Mouse (Mus musculus) kidney, embryonic 16.5 days (tissue): ENCODE results near the gene Tmem218. TPM values are rescaled to one million over a fixed set of nuclear protein-coding genes. Genes with fewer than 3 reads are reported as not detected.
A peak's percentile ranks its signal among the peaks of the same experiment; 100 is the strongest.

ENCODE experiments used
- ATAC-seq: fragments of 200-750 bp; cut with Nextera tagmentation; 2 replicates; pipeline ENCODE4 v1.8.0; 2017; ENCODE audit warnings: moderate TSS enrichment; ENCODE audit not compliant: low FRiP score, low TSS enrichment
- H3K27ac ChIP-seq: fragments of 300-500 bp; sonication (generic); 2 replicates; pipeline ENCODE4 v1.5.1; 2014; ENCODE audit warnings: low read length
- H3K27me3 ChIP-seq: fragments of 300-500 bp; sonication (generic); 2 replicates; pipeline ENCODE4 v1.6.1; 2014; ENCODE audit warnings: low read length, control low read depth, mixed read lengths; ENCODE audit not compliant: insufficient read depth
- H3K36me3 ChIP-seq: fragments of 300-500 bp; sonication (generic); 2 replicates; pipeline ENCODE4 v1.6.1; 2014; ENCODE audit warnings: low read length, control low read depth, mixed read lengths; ENCODE audit not compliant: insufficient read depth
- H3K4me1 ChIP-seq: fragments of 300-500 bp; sonication (generic); 2 replicates; pipeline ENCODE4 v1.6.1; 2014; ENCODE audit warnings: low read length, control low read depth, mixed read lengths; ENCODE audit not compliant: insufficient read depth
- H3K4me2 ChIP-seq: fragments of 300-500 bp; sonication (generic); replicated peaks from 2 replicates; pipeline ENCODE4 v1.6.1; 2014; ENCODE audit warnings: low read depth, low read length
- H3K4me3 ChIP-seq: fragments of 300-500 bp; sonication (generic); 2 replicates; pipeline ENCODE4 v1.5.1; 2014; ENCODE audit warnings: mild to moderate bottlenecking, low read length
- H3K9ac ChIP-seq: fragments of 300-500 bp; sonication (generic); replicated peaks from 2 replicates; pipeline ENCODE4 v1.6.1; 2014; ENCODE audit warnings: low read length
- H3K9me3 ChIP-seq: fragments of 300-500 bp; sonication (generic); 2 replicates; pipeline ENCODE4 v1.6.1; 2016; ENCODE audit warnings: low read length, control low read depth
- WGBS: fragments of 180-500 bp; shearing (Covaris S2); extraction: QIAGEN DNeasy Blood & Tissue Kit; methylation state at CpG from one replicate; pipeline ENCODE4 v1.1.7; 2014; 5-methylcytosine and 5-hydroxymethylcytosine counted together
- polyA plus RNA-seq: library from polyadenylated mRNA; unstranded; fragments of >200 nt; fragmentation: Nextera tagmentation; extraction: Ambion mirVana; gene quantifications from 2 replicates; pipeline ENCODE4 v1.2.1, GENCODE M21; 2015

Tmem218 gene
- polyA plus RNA-seq, 1 experiment from 2014 or later: 13.2 TPM

- no peak overlapping the region for H3K4me3 ChIP-seq
- H3K4me1 ChIP-seq: peaks cover 7% of the 10 kb centered on the region; the same call in 1 of the 2 replicates
- no peak overlapping the region for H3K27ac ChIP-seq
- H3K4me2 ChIP-seq: no peak overlapping the region
- no peaks in the 10 kb centered on the region for H3K36me3 ChIP-seq
- no peaks in the 10 kb centered on the region for H3K27me3 ChIP-seq
- no peak overlapping the region for H3K9ac ChIP-seq
- no peaks in the 10 kb centered on the region for H3K9me3 ChIP-seq
- no peak for ATAC-seq
- WGBS: 71% methylated on average over 2 of the region's 2 CpGs
Observed at GRCm38 (mm10) chr9:37183176-37183575, 24.8 kb upstream of the Tmem218 start.

- Histone ChIP-seq H3K27ac (no peak overlapping the region), H3K9ac (no peak overlapping the region), H3K4me3 (no peak overlapping the region), H3K4me1 (no peaks in the 10 kb centered on the region), H3K4me2 (no peak overlapping the region), H3K36me3 (no peaks in the 10 kb centered on the region), H3K9me3 (no peaks in the 10 kb centered on the region), H3K27me3 (no peaks in the 10 kb centered on the region)
- 90% methylated on average over 5 of the region's 5 CpGs for WGBS
- ATAC-seq: no peak
Observed at GRCm38 (mm10) chr9:37187407-37187806, 20.6 kb upstream of the Tmem218 start.

- no peak overlapping the region for H3K4me3 ChIP-seq
- H3K27ac ChIP-seq: no peak overlapping the region
- H3K9ac ChIP-seq: no peak overlapping the region
- no peak for ATAC-seq
- no peaks in the 10 kb centered on the region for H3K27me3 ChIP-seq
- no peaks in the 10 kb centered on the region for H3K4me1 ChIP-seq
- WGBS: 86% methylated on average over 3 of the region's 3 CpGs
- H3K9me3 ChIP-seq: no peaks in the 10 kb centered on the region
- H3K4me2 ChIP-seq: no peak overlapping the region
- no peaks in the 10 kb centered on the region for H3K36me3 ChIP-seq
Observed at GRCm38 (mm10) chr9:37188024-37188423, 20.0 kb upstream of the Tmem218 start.

- ATAC-seq: no peak
- no peak overlapping the region for H3K9ac ChIP-seq
- H3K4me3 ChIP-seq: no peak overlapping the region
- no peaks in the 10 kb centered on the region for H3K4me1 ChIP-seq
- no peaks in the 10 kb centered on the region for H3K27me3 ChIP-seq
- no peak overlapping the region for H3K27ac ChIP-seq
- H3K36me3 ChIP-seq: no peaks in the 10 kb centered on the region
- WGBS: 79% methylated on average over 4 of the region's 4 CpGs
- no peak overlapping the region for H3K4me2 ChIP-seq
- H3K9me3 ChIP-seq: no peaks in the 10 kb centered on the region
Observed at GRCm38 (mm10) chr9:37197067-37197466, 11.0 kb upstream of the Tmem218 start.

GRCm38 (mm10) chr9:37200414-37200813 is 7.6 kb upstream of the Tmem218 start:
- H3K4me1 ChIP-seq: 0 out of 2 replicates have a peak, but pooled peaks cover 12% of the 10 kb centered on the region
- H3K9ac ChIP-seq: no peak overlapping the region
- no peaks in the 10 kb centered on the region for H3K36me3 ChIP-seq
- no peak overlapping the region for H3K27ac ChIP-seq
- WGBS: 41% methylated on average over 5 of the region's 5 CpGs
- no peaks in the 10 kb centered on the region for H3K27me3 ChIP-seq
- ATAC-seq: no peak
- H3K4me3 ChIP-seq: no peak overlapping the region
- H3K9me3 ChIP-seq: no peaks in the 10 kb centered on the region
- H3K4me2 ChIP-seq: no peak overlapping the region

- H3K4me3 ChIP-seq: no peak overlapping the region
- H3K9ac ChIP-seq: no peak overlapping the region
- ATAC-seq: no peak
- 49% methylated on average over 5 of the region's 5 CpGs for WGBS
- no peaks in the 10 kb centered on the region for H3K9me3 ChIP-seq
- peak overlapping the region; percentile 28; the same call in 1 of the 2 replicates for H3K27ac ChIP-seq
- H3K4me2 ChIP-seq: no peak overlapping the region
- H3K4me1 ChIP-seq: peaks cover 19% of the 10 kb centered on the region; the same call in 1 of the 2 replicates
- no peaks in the 10 kb centered on the region for H3K36me3 ChIP-seq
- no peaks in the 10 kb centered on the region for H3K27me3 ChIP-seq
Observed at GRCm38 (mm10) chr9:37203884-37204283, 4.1 kb upstream of the Tmem218 start.

GRCm38 (mm10) chr9:37213060-37213738 is 5.2 kb downstream of the Tmem218 start:
- H3K27ac ChIP-seq: no peak overlapping the region
- H3K27me3 ChIP-seq: no peaks in the 10 kb centered on the region
- WGBS: 83% methylated on average over 13 of the region's 13 CpGs
- no peak overlapping the region for H3K9ac ChIP-seq
- no peak overlapping the region for H3K4me3 ChIP-seq
- no peaks in the 10 kb centered on the region for H3K36me3 ChIP-seq
- ATAC-seq: no peak
- no peaks in the 10 kb centered on the region for H3K9me3 ChIP-seq
- no peak overlapping the region for H3K4me2 ChIP-seq
- H3K4me1 ChIP-seq: peaks cover 7% of the 10 kb centered on the region; the same call in 1 of the 2 replicates

- H3K27ac ChIP-seq: no peak overlapping the region
Observed at GRCm38 (mm10) chr9:37214327-37215060, 6.5 kb downstream of the Tmem218 start.

GRCm38 (mm10) chr9:37220755-37221154 is 12.7 kb downstream of the Tmem218 start:
- 80% methylated on average over 8 of the region's 8 CpGs for WGBS
- H3K4me3 ChIP-seq: no peak overlapping the region
- no peak overlapping the region for H3K9ac ChIP-seq
- H3K27me3 ChIP-seq: no peaks in the 10 kb centered on the region
- H3K36me3 ChIP-seq: 0 out of 2 replicates have a peak, but pooled peaks cover 3% of the 10 kb centered on the region
- no peak overlapping the region for H3K27ac ChIP-seq
- no peaks in the 10 kb centered on the region for H3K4me1 ChIP-seq
- H3K9me3 ChIP-seq: no peaks in the 10 kb centered on the region
- no peak overlapping the region for H3K4me2 ChIP-seq
- ATAC-seq: no peak

More at GRCm38 (mm10) chr9:37214327-37215060, 6.5 kb downstream of the Tmem218 start:
- Histone ChIP-seq H3K36me3 (no peaks in the 10 kb centered on the region), H3K4me3 (no peak overlapping the region), H3K9ac (no peak overlapping the region), H3K4me1 (no peaks in the 10 kb centered on the region), H3K9me3 (no peaks in the 10 kb centered on the region), H3K27me3 (no peaks in the 10 kb centered on the region), H3K4me2 (no peak overlapping the region)
- WGBS: 78% methylated on average over 9 of the region's 9 CpGs
- no peak for ATAC-seq

- 79% methylated on average over 1 of the region's 1 CpGs for WGBS
- no peak for ATAC-seq
Observed at GRCm38 (mm10) chr9:37225581-37225980, 17.6 kb downstream of the Tmem218 start.

More at GRCm38 (mm10) chr9:37225581-37225980, 17.6 kb downstream of the Tmem218 start:
- H3K36me3 ChIP-seq: 0 out of 2 replicates have a peak, but pooled peaks cover 3% of the 10 kb centered on the region
- peaks cover 4% of the 10 kb centered on the region; the same call in 1 of the 2 replicates for H3K4me1 ChIP-seq
- no peaks in the 10 kb centered on the region for H3K9me3 ChIP-seq
- H3K9ac ChIP-seq: no peak overlapping the region
- H3K4me3 ChIP-seq: no peak overlapping the region
- H3K27me3 ChIP-seq: no peaks in the 10 kb centered on the region
- H3K4me2 ChIP-seq: no peak overlapping the region
- no peak overlapping the region for H3K27ac ChIP-seq
